Mouse (Mus musculus) C2C12 (cell line): ENCODE data around the gene Socs7. TPM values are rescaled to one million over a fixed set of nuclear protein-coding genes. Genes with fewer than 3 reads are reported as not detected.
A peak's percentile ranks its signal among the peaks of the same experiment; 100 is the strongest.

Experiments
- H3K27me3 ChIP-seq: one replicate; pipeline ENCODE4 v1.6.1; 2011; ENCODE audit not compliant: control insufficient read depth, insufficient read depth, insufficient read length
- H3K36me3 ChIP-seq: one replicate; pipeline ENCODE4 v1.6.1; 2011; ENCODE audit not compliant: control insufficient read depth, insufficient read depth
- H3K4me3 ChIP-seq: one replicate; pipeline ENCODE4 v1.5.1; 2011; ENCODE audit warnings: mild to moderate bottlenecking, control low read depth; ENCODE audit not compliant: poor library complexity, insufficient read depth, severe bottlenecking
- H3K79me2 ChIP-seq: one replicate; pipeline ENCODE4 v1.6.1; 2011; ENCODE audit not compliant: control insufficient read depth, insufficient read depth
- H3K79me3 ChIP-seq: one replicate; pipeline ENCODE4 v1.6.1; 2011; ENCODE audit warnings: low read depth, control low read depth
- H3ac ChIP-seq: one replicate; pipeline ENCODE3; 2011; ENCODE audit warnings: low read depth; ENCODE audit not compliant: control insufficient read depth, insufficient read length
- CEBPB ChIP-seq: IDR thresholded peaks from one replicate; pipeline ENCODE4 v1.6.1; 2011; ENCODE audit warnings: low read depth, mild to moderate bottlenecking, control low read depth, moderate library complexity
- CTCF ChIP-seq: IDR thresholded peaks from one replicate; pipeline ENCODE4 v1.5.1; 2011; ENCODE audit not compliant: control insufficient read depth, insufficient read depth, insufficient read length
- FOSL1 ChIP-seq: IDR thresholded peaks from one replicate; pipeline ENCODE4 v1.8.0; 2011; ENCODE audit warnings: mild to moderate bottlenecking, low read length; ENCODE audit not compliant: poor library complexity, insufficient read depth, severe bottlenecking
- MAX ChIP-seq: IDR thresholded peaks from one replicate; pipeline ENCODE4 v1.6.1; 2011; ENCODE audit warnings: mild to moderate bottlenecking, control low read depth
- MYOD1 ChIP-seq: IDR thresholded peaks from one replicate; pipeline ENCODE4 v1.6.1; 2011; ENCODE audit warnings: low read depth; ENCODE audit not compliant: control insufficient read depth, insufficient read length
- MYOG ChIP-seq: IDR thresholded peaks from one replicate; pipeline ENCODE4 v1.6.1; 2011; ENCODE audit not compliant: control insufficient read depth, insufficient read length; ENCODE audit errors: extremely low read depth
- USF1 ChIP-seq: IDR thresholded peaks from one replicate; pipeline ENCODE4 v1.6.1; 2011; ENCODE audit warnings: low read depth, mild to moderate bottlenecking, control low read depth, moderate library complexity
- polyA plus RNA-seq: library from polyadenylated mRNA; unstranded; fragments of >200 nt; fragmentation: generic; extraction: Trizol; gene quantifications from one replicate; pipeline ENCODE4 v1.2.1, GENCODE M21; 2012; ENCODE audit warnings: missing spikeins

Gene Socs7
- polyA plus RNA-seq, 1 experiment = 8.1 TPM

DNA sequence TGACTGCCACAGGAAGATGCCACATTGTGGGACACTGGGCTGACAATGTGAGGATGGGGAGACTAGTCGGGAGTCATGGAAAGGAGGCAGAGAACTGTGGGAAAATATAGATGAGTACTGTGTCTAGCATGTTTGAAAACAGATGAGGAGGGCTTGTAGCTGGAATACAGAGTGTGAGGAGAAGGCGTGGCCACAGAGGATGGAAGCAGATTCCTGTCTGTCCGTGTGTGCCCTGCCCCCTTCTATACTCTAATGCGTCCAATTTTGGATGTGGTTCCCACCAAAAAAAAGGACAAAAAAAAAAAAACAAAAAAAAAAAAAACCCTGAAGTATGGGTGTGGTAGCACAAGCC is 66.4 kb downstream of the Socs7 start:
- H3ac ChIP-seq = peak overlapping the region; percentile 19
- H3K36me3 ChIP-seq = no peaks in the 10 kb centered on the region
- H3K4me3 ChIP-seq = no peak overlapping the region
- no peaks in the 10 kb centered on the region for H3K27me3 ChIP-seq
- TF ChIP-seq USF1 = no peak
- TF ChIP-seq MYOD1 = no peak
- no peak for TF ChIP-seq MAX
- TF ChIP-seq CEBPB = no peak
- no peak for TF ChIP-seq CTCF
- no peak for TF ChIP-seq FOSL1
- no peak for TF ChIP-seq MYOG
- peaks cover 91% of the 10 kb centered on the region for H3K79me2 ChIP-seq
- peaks cover 26% of the 10 kb centered on the region for H3K79me3 ChIP-seq

DNA sequence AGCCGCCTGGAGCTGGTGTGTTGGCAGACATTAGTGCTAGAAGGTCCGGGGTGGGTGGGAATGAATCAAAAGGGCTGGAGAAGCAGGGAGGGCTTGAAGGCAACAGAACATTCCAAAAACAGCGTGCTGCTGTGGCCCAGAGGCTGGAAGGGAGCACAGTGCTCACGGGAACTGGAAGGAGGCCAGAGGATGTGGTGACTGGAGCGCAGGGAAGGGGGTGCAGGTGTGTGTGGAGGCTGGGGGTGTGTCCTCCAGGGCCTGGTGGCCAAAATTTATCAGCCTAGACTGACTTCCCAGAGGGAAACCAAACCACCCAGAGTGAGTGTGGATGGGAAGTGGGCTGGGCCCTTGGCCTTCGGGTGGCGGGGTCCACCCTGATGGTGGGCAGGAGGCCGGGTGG is 67.3 kb downstream of the Socs7 start:
- no peak for TF ChIP-seq CTCF
- no peak for TF ChIP-seq CEBPB
- TF ChIP-seq FOSL1 = no peak
- TF ChIP-seq MYOD1 = no peak
- TF ChIP-seq MYOG = no peak
- no peak for TF ChIP-seq USF1
- H3K36me3 ChIP-seq = no peaks in the 10 kb centered on the region
- H3K79me3 ChIP-seq = peaks cover 28% of the 10 kb centered on the region
- no peaks in the 10 kb centered on the region for H3K27me3 ChIP-seq
- peaks cover 82% of the 10 kb centered on the region for H3K79me2 ChIP-seq
- no peak overlapping the region for H3K4me3 ChIP-seq
- no peak overlapping the region for H3ac ChIP-seq

DNA sequence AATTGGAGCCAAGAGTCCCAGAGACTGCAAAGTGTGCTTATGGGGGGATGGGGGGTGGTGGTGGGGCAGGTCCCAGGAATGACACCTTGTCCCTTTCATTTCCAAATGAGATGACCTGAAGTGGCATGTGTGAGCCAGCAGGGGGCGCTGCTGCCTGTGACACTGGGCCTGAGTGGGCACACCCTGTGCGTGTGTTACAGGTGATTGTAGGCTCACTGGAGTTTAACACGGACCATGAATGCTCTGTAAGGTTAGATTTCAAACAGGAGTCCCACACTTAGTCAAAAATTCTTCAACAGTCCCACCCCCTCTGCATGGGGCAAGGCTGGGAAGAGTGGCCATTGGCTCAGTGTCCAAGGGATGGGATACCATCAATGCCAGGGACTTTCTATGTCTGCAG is 69.7 kb downstream of the Socs7 start:
- peak; percentile 91 for TF ChIP-seq CTCF
- no peak for TF ChIP-seq FOSL1
- Histone ChIP-seq H3K27me3 (no peaks in the 10 kb centered on the region), H3K4me3 (no peak overlapping the region), H3ac (no peak overlapping the region), H3K36me3 (peaks cover 6% of the 10 kb centered on the region), H3K79me3 (peaks cover 25% of the 10 kb centered on the region), H3K79me2 (peaks cover 80% of the 10 kb centered on the region)

DNA sequence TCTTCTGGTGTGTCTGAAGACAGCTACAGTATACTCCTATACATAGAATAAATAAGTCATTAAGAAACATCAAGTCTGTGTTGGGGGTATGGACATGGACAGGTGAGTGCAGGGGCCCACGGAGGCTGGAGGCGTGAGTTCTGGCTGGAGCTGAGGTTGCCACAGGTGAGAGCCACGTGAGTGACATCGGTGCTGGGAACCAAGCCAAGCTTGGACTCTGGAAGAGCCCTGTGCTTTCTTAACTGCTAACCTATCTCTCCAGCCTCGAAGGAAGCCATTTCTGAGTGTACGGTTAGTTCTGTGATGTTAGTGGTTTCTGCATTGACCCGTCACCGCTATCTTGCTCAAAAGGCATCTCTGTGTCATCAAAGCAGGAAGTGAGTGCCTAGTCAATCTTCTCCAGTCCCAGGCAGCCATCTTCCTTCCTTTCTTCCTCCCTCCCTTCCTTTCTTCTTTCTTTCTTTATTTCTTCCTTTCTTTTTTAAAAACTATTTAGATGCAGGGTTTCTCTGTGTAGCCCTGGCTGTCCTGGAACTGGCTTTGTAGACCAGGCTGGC is 70.7 kb downstream of the Socs7 start:
- no peaks in the 10 kb centered on the region for H3K27me3 ChIP-seq
- H3ac ChIP-seq = no peak overlapping the region
- peaks cover 12% of the 10 kb centered on the region for H3K36me3 ChIP-seq
- no peak for TF ChIP-seq CEBPB
- TF ChIP-seq USF1 = no peak
- TF ChIP-seq MAX = no peak
- no peak for TF ChIP-seq CTCF
- no peak for TF ChIP-seq FOSL1
- no peak for TF ChIP-seq MYOD1
- no peak for TF ChIP-seq MYOG
- peaks cover 25% of the 10 kb centered on the region for H3K79me3 ChIP-seq
- peaks cover 83% of the 10 kb centered on the region for H3K79me2 ChIP-seq
- H3K4me3 ChIP-seq = no peak overlapping the region

DNA sequence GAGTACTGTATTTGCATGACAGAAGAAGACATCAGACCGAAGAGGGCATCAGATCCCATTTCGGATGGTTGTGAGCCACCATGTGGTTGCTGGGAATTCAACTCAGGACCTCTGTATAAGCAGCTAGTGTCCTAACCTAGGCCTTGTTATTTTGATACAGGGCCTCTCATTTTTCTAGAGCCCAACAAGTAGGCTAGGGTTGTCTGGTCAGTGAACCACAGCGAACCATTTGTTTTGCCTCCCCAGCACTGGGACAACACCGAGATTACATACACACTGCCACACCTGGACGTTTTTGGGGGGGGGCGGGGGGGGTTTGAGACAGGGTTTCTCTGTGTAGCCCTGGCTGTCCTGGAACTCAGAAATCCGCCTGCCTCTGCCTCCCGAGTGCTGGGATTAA is 71.8 kb downstream of the Socs7 start:
- H3ac ChIP-seq = no peak overlapping the region
- peaks cover 28% of the 10 kb centered on the region for H3K79me3 ChIP-seq
- no peaks in the 10 kb centered on the region for H3K27me3 ChIP-seq
- H3K79me2 ChIP-seq = peaks cover 86% of the 10 kb centered on the region
- peaks cover 12% of the 10 kb centered on the region for H3K36me3 ChIP-seq
- H3K4me3 ChIP-seq = no peak overlapping the region
- TF ChIP-seq FOSL1 (no peak), USF1 (no peak), CEBPB (no peak)

DNA sequence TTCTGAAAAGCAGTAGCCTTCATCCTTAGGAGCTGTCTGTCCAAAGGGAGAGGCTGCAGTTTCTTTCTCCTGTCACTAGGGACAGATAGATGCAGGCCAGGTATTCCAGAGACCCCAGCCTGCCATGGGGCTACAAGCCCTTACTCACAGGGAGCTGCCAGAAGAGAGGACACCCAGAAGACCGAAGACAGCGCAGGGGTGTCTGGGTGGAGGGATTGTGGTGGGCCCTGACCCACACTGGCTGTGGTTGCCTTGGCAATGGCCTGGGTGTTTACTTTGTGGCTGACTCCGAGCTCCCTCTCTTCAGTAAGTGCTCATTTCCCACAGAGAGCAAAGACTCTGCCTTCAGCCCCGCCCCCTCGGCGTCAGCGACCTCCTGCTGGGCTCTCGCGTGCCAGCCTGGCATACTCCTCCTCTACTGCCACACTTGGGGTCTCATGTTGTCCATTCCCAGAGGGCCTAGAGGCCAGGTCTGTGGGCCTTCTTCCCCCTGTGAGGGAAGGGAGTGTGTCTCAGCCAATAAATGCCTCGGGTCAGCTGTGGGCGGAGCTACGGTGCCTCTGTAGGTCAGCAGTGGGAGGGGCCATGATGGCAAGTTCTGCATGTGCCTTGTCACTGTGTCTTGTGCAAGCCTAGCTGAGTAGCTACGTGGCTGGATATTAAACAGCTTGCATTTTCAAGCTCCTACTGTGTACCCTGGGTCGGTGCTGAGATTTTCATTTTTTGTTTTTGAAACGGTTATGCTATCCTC is 72.5 kb downstream of the Socs7 start:
- Histone ChIP-seq H3K4me3 (no peak overlapping the region), H3K36me3 (peaks cover 12% of the 10 kb centered on the region)
- TF ChIP-seq USF1 (no peak), MYOG (no peak), FOSL1 (no peak), MYOD1 (no peak), CEBPB (peak; percentile 91), MAX (peak; percentile 52), CTCF (no peak)

More for the DNA sequence above, 72.5 kb downstream of the Socs7 start:
- H3K79me2 ChIP-seq = peaks cover 86% of the 10 kb centered on the region
- H3K27me3 ChIP-seq = no peaks in the 10 kb centered on the region
- H3K79me3 ChIP-seq = peaks cover 22% of the 10 kb centered on the region
- H3ac ChIP-seq = peak overlapping the region; percentile 59
